Mouse (Mus musculus) heart, adult 2 months (tissue): ENCODE measurements around the gene Tmem11. TPM values are rescaled to one million over a fixed set of nuclear protein-coding genes. Genes with fewer than 3 reads are reported as not detected.

Source experiments
- DNase-seq, 2 experiments: peaks; one replicate each; pipeline ENCODE4 v3.0.0; 2021
- H3K27ac ChIP-seq: fragments of 200-600 bp; 2 replicates; pipeline ENCODE4 v1.8.1; 2022
- H3K27me3 ChIP-seq: fragments of 200-500 bp; 2 replicates; pipeline ENCODE4 v1.6.1; 2012; ENCODE audit warnings: mild to moderate bottlenecking, low read length, inconsistent platforms, mixed read lengths; ENCODE audit not compliant: control insufficient read depth, insufficient read depth
- H3K36me3 ChIP-seq: fragments of 200-500 bp; 2 replicates; pipeline ENCODE4 v1.6.1; 2012; ENCODE audit warnings: low read length, inconsistent platforms; ENCODE audit not compliant: control insufficient read depth, insufficient read depth
- H3K4me1 ChIP-seq: fragments of 200-500 bp; 2 replicates; pipeline ENCODE4 v1.6.1; 2011; ENCODE audit warnings: low read length; ENCODE audit not compliant: control insufficient read depth, insufficient read depth
- H3K4me3 ChIP-seq: fragments of 200-600 bp; 2 replicates; pipeline ENCODE4 v1.8.1; 2022
- H3K79me2 ChIP-seq: fragments of 200-500 bp; replicated peaks from 2 replicates; pipeline ENCODE4 v1.6.1; 2012; ENCODE audit warnings: mild to moderate bottlenecking, inconsistent platforms, low read length, moderate library complexity, mixed read lengths; ENCODE audit not compliant: control insufficient read depth, insufficient read depth
- H3K9ac ChIP-seq: fragments of 200-500 bp; 2 replicates; pipeline ENCODE4 v1.6.1; 2012; ENCODE audit warnings: low read depth, mild to moderate bottlenecking, control low read depth, inconsistent platforms, low read length, mixed read lengths
- CTCF ChIP-seq: fragments of 200-600 bp; IDR thresholded peaks from 2 replicates; pipeline ENCODE4 v1.8.1; 2022; ENCODE audit warnings: antibody characterized with exemption, mild to moderate bottlenecking, moderate library complexity
- EP300 ChIP-seq: fragments of 200-500 bp; IDR thresholded peaks from 2 replicates; pipeline ENCODE4 v1.6.1; 2011; ENCODE audit warnings: low read depth, low read length, control low read depth; ENCODE audit not compliant: insufficient read depth
- POLR2A ChIP-seq: fragments of 200-500 bp; IDR thresholded peaks from 2 replicates; pipeline ENCODE4 v1.6.1; 2011; ENCODE audit warnings: mild to moderate bottlenecking, low read depth, low read length, control low read depth; ENCODE audit not compliant: insufficient read depth
- WGBS: fragments of 180-500 bp; shearing (Covaris S2); methylation state at CpG from one replicate; pipeline ENCODE4 v1.1.7; 2018; 5-methylcytosine and 5-hydroxymethylcytosine counted together
- intact Hi-C: fragments of 180-260 bp; cut with DNase I; formaldehyde crosslinking; loops from one replicate; pipeline ENCODE4 v1.15.1; 2025
- polyA plus RNA-seq: library from polyadenylated mRNA; depleted of rRNA; stranded (reverse); fragments of >200 nt; gene quantifications from 2 replicates; pipeline ENCODE4 v1.2.3, GENCODE M21; 2012; rRNA removed
- total RNA-seq, 2 experiments: library from RNA; stranded (reverse); gene quantifications; 2 replicates each; pipeline ENCODE4 v1.2.3; 2021

The Tmem11 gene
- total and polyA plus RNA-seq, 3 experiments = 28.3 to 59.6 (median 31.4) TPM

DNA sequence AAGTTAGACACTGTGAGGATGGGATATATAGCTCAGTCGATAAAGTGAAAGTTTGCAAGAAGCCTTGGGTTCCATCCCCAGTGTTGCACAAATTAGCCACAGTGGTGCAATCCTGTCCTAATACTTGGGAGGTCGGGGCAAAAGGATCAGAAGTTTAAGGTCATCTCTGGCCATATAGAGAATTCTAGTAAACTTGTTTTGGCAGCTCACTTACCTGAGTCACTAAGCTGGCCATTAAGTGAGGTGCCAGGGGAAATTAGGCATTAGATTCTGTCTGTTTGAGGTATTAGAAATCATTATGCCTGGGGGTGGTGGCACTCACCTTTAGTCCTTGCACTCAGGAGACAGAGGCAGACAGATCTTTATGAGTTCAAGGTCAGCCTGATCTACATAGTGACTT is 55.3 kb downstream of the Tmem11 start:
- H3K27me3 ChIP-seq = no peaks in the 10 kb centered on the region
- DNase-seq = no peak
- no peak overlapping the region for H3K4me3 ChIP-seq
- H3K36me3 ChIP-seq = no peaks in the 10 kb centered on the region
- H3K4me1 ChIP-seq = no peaks in the 10 kb centered on the region
- intact Hi-C loops = no loop called here
- no peak overlapping the region for H3K9ac ChIP-seq
- H3K27ac ChIP-seq = no peak overlapping the region
- no peak for TF ChIP-seq POLR2A
- 70% methylated on average over 2 of the region's 2 CpGs for WGBS
- no peaks in the 10 kb centered on the region for H3K79me2 ChIP-seq

DNA sequence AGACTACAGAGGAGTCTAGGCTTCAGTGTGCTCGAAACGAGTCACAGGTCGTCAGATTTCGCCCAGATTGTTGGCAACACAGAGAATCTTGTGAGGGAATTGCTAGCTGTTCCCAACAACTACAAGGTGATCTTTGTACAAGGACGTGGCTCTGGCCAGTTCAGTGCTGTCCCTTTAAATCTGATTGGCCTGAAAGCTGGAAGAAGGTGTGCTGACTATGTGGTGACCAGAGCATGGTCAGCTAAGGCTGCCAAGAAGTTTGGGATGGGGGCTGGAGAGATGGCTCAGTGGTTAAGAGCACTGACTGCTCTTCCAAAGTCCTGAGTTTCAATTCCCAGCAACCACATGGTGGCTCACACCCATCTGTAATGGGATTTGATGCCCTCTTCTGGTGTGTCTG is 62.7 kb downstream of the Tmem11 start:
- DNase-seq = no peak
- intact Hi-C loops = no loop called here
- TF ChIP-seq CTCF = no peak
- no peak for TF ChIP-seq EP300
- TF ChIP-seq POLR2A = no peak
- WGBS = 64% methylated on average over 5 of the region's 5 CpGs
- no peaks in the 10 kb centered on the region for H3K79me2 ChIP-seq
- H3K4me3 ChIP-seq = no peak overlapping the region
- H3K9ac ChIP-seq = no peak overlapping the region
- no peaks in the 10 kb centered on the region for H3K4me1 ChIP-seq
- H3K27me3 ChIP-seq = no peaks in the 10 kb centered on the region
- no peaks in the 10 kb centered on the region for H3K36me3 ChIP-seq
- H3K27ac ChIP-seq = no peak overlapping the region

Other genes with a start within 250 kb of the Tmem11 start
- gene Llgl1, start 179.5 kb downstream of the Tmem11 start, total RNA-seq = 10 to 100 TPM; 11.1 TPM
- gene Llgl1, start 179.5 kb downstream of the Tmem11 start, polyA plus RNA-seq = 23.5 and 25.9 TPM in 2 replicates
- gene Flii, start 152.0 kb downstream of the Tmem11 start, total RNA-seq = 100 to 1,000 TPM; 127 to 130 TPM
- gene Flii, start 152.0 kb downstream of the Tmem11 start, polyA plus RNA-seq = 152 and 168 TPM in 2 replicates
- 10 to 100 TPM; 31.1 to 36.2 TPM for gene Mief2, start 150.9 kb downstream of the Tmem11 start, total RNA-seq
- gene Mief2, start 150.9 kb downstream of the Tmem11 start, polyA plus RNA-seq = 34.8 and 42.2 TPM in 2 replicates
- gene Top3a, start 101.9 kb downstream of the Tmem11 start, total RNA-seq = 1 to 10 TPM; 3.7 to 4.6 TPM
- gene Top3a, start 101.9 kb downstream of the Tmem11 start, polyA plus RNA-seq = 3.3 and 3.4 TPM in 2 replicates
- gene Smcr8, start 101.7 kb downstream of the Tmem11 start, total RNA-seq = 10 to 100 TPM; 13.9 to 15.3 TPM
- 6.0 and 9.7 TPM in 2 replicates for gene Smcr8, start 101.7 kb downstream of the Tmem11 start, polyA plus RNA-seq
- gene Shmt1, start 67.6 kb downstream of the Tmem11 start, total RNA-seq = 10 to 100 TPM in 1 of 2 experiments, 1 to 10 TPM in 1; 8.4 to 10.5 TPM
- 7.4 TPM in 2 replicates for gene Shmt1, start 67.6 kb downstream of the Tmem11 start, polyA plus RNA-seq
- 10 to 100 TPM; 20.6 to 21.0 TPM for gene Dhrs7b, start 48.6 kb downstream of the Tmem11 start, total RNA-seq
- gene Dhrs7b, start 48.6 kb downstream of the Tmem11 start, polyA plus RNA-seq = 14.4 and 22.1 TPM in 2 replicates
- gene Natd1, start 35.5 kb upstream of the Tmem11 start, total RNA-seq = 10 to 100 TPM; 11.4 to 13.4 TPM
- 15.6 and 20.0 TPM in 2 replicates for gene Natd1, start 35.5 kb upstream of the Tmem11 start, polyA plus RNA-seq
- 10 to 100 TPM; 71.1 to 79.3 TPM for gene Map2k3, start 52.8 kb upstream of the Tmem11 start, total RNA-seq
- 56.5 and 56.7 TPM in 2 replicates for gene Map2k3, start 52.8 kb upstream of the Tmem11 start, polyA plus RNA-seq
- 10 to 100 TPM; 26.7 to 35.7 TPM for gene Kcnj12, start 143.3 kb upstream of the Tmem11 start, total RNA-seq
- 29.5 and 42.6 TPM in 2 replicates for gene Kcnj12, start 143.3 kb upstream of the Tmem11 start, polyA plus RNA-seq
- under 1 TPM; 0.25 to 0.70 TPM for gene Tnfrsf13b, start 247.5 kb upstream of the Tmem11 start, total RNA-seq
- gene Tnfrsf13b, start 247.5 kb upstream of the Tmem11 start, polyA plus RNA-seq = 1.5 and 4.4 TPM in 2 replicates